Mouse (Mus musculus) hindbrain, embryonic 13.5 days (tissue): ENCODE results near the gene Chp2. TPM values are rescaled to one million over a fixed set of nuclear protein-coding genes. Genes with fewer than 3 reads are reported as not detected.
"Not testable (repeated sequence)": the region's sequence is repeated elsewhere in the genome, so short reads cannot be mapped to it uniquely, and the experiment has no call there.

Experiments
- ATAC-seq: fragments of 200-750 bp; cut with Nextera tagmentation; 2 replicates; pipeline ENCODE4 v1.8.0; 2017; ENCODE audit warnings: moderate TSS enrichment; ENCODE audit not compliant: low FRiP score
- H3K27ac ChIP-seq: fragments of 300-500 bp; sonication (generic); 2 replicates; pipeline ENCODE4 v1.5.1; 2015; ENCODE audit warnings: inconsistent platforms, mild to moderate bottlenecking, moderate library complexity
- H3K27me3 ChIP-seq: fragments of 300-500 bp; sonication (generic); 2 replicates; pipeline ENCODE4 v1.6.1; 2015; ENCODE audit warnings: mild to moderate bottlenecking, inconsistent platforms
- H3K36me3 ChIP-seq: fragments of 300-500 bp; sonication (generic); 2 replicates; pipeline ENCODE4 v1.6.1; 2015; ENCODE audit warnings: mild to moderate bottlenecking, inconsistent platforms
- H3K4me1 ChIP-seq: fragments of 300-500 bp; sonication (generic); replicated peaks from 2 replicates; pipeline ENCODE4 v1.6.1; 2015; ENCODE audit warnings: inconsistent platforms
- H3K4me2 ChIP-seq: fragments of 300-500 bp; sonication (generic); 2 replicates; pipeline ENCODE4 v1.6.1; 2015; ENCODE audit warnings: inconsistent platforms, mild to moderate bottlenecking, moderate library complexity
- H3K4me3 ChIP-seq: fragments of 300-500 bp; sonication (generic); 2 replicates; pipeline ENCODE4 v1.5.1; 2015; ENCODE audit warnings: mild to moderate bottlenecking, inconsistent platforms
- H3K9ac ChIP-seq: fragments of 300-500 bp; sonication (generic); 2 replicates; pipeline ENCODE4 v1.6.1; 2015; ENCODE audit warnings: mild to moderate bottlenecking, inconsistent platforms
- H3K9me3 ChIP-seq: fragments of 300-500 bp; sonication (generic); 2 replicates; pipeline ENCODE4 v1.6.1; 2016; ENCODE audit warnings: inconsistent platforms
- WGBS: fragments of 180-500 bp; shearing (Covaris S2); methylation state at CpG from one replicate; pipeline ENCODE4 v1.1.7; 2015; 5-methylcytosine and 5-hydroxymethylcytosine counted together
- polyA plus RNA-seq: library from polyadenylated mRNA; unstranded; fragments of >200 nt; fragmentation: Nextera tagmentation; extraction: Ambion mirVana; gene quantifications from 2 replicates; pipeline ENCODE4 v1.2.1, GENCODE M21; 2015

Chp2 gene
- polyA plus RNA-seq, 1 experiment from 2014 or later = 1.2 TPM

- H3K4me2 ChIP-seq = no peak overlapping the region
- no peaks in the 10 kb centered on the region for H3K36me3 ChIP-seq
- H3K9me3 ChIP-seq = no peaks in the 10 kb centered on the region
- H3K27me3 ChIP-seq = no peaks in the 10 kb centered on the region
- H3K4me3 ChIP-seq = no peak overlapping the region
- no peak overlapping the region for H3K9ac ChIP-seq
- no peaks in the 10 kb centered on the region for H3K4me1 ChIP-seq
- H3K27ac ChIP-seq = no peak overlapping the region
- 84% methylated on average over 2 of the region's 2 CpGs for WGBS
- no peak for ATAC-seq
Observed at GRCm38 (mm10) chr7:122206121-122206520, 13.2 kb upstream of the Chp2 start.

- no peak overlapping the region for H3K4me2 ChIP-seq
- H3K9ac ChIP-seq = no peak overlapping the region
- ATAC-seq = no peak
- no peak overlapping the region for H3K27ac ChIP-seq
- no peak overlapping the region for H3K4me3 ChIP-seq
- H3K27me3 ChIP-seq = no peaks in the 10 kb centered on the region
- no peaks in the 10 kb centered on the region for H3K36me3 ChIP-seq
- no peaks in the 10 kb centered on the region for H3K4me1 ChIP-seq
- WGBS = 71% methylated on average over 7 of the region's 7 CpGs
- H3K9me3 ChIP-seq = no peaks in the 10 kb centered on the region
Observed at GRCm38 (mm10) chr7:122208276-122209021, 10.8 kb upstream of the Chp2 start.

GRCm38 (mm10) chr7:122226020-122226742, 6.9 kb downstream of the Chp2 start:
- Histone ChIP-seq H3K4me2 (no peak overlapping the region), H3K36me3 (no peaks in the 10 kb centered on the region), H3K27me3 (0 out of 2 replicates have a peak, but pooled peaks cover 3% of the 10 kb centered on the region), H3K4me1 (no peaks in the 10 kb centered on the region), H3K9ac (no peak overlapping the region), H3K27ac (no peak overlapping the region), H3K4me3 (no peak overlapping the region), H3K9me3 (no peaks in the 10 kb centered on the region)
- ATAC-seq = no peak
- 81% methylated on average over 7 of the region's 7 CpGs for whole genome bisulfite sequencing

- Histone ChIP-seq H3K27ac (no peak overlapping the region), H3K36me3 (no peaks in the 10 kb centered on the region), H3K4me1 (no peaks in the 10 kb centered on the region), H3K9ac (no peak overlapping the region), H3K4me2 (no peak overlapping the region), H3K4me3 (no peak overlapping the region), H3K9me3 (no peaks in the 10 kb centered on the region), H3K27me3 (0 out of 2 replicates have a peak, but pooled peaks cover 1% of the 10 kb centered on the region)
- WGBS = 91% methylated on average over 4 of the region's 4 CpGs
- ATAC-seq = no peak
Observed at GRCm38 (mm10) chr7:122226744-122227143, 7.4 kb downstream of the Chp2 start.

GRCm38 (mm10) chr7:122229306-122229705, 10.0 kb downstream of the Chp2 start:
- no peak overlapping the region for H3K4me3 ChIP-seq
- 49% methylated on average over 3 of the region's 3 CpGs for WGBS
- no peaks in the 10 kb centered on the region for H3K36me3 ChIP-seq
- no peaks in the 10 kb centered on the region for H3K4me1 ChIP-seq
- H3K9me3 ChIP-seq = no peaks in the 10 kb centered on the region
- H3K27me3 ChIP-seq = no peaks in the 10 kb centered on the region
- no peak overlapping the region for H3K4me2 ChIP-seq
- no peak overlapping the region for H3K9ac ChIP-seq
- ATAC-seq = no peak
- H3K27ac ChIP-seq = no peak overlapping the region

GRCm38 (mm10) chr7:122229916-122230315, 10.6 kb downstream of the Chp2 start:
- 74% methylated on average over 4 of the region's 4 CpGs for whole genome bisulfite sequencing
- H3K4me3 ChIP-seq = no peak overlapping the region
- H3K9ac ChIP-seq = no peak overlapping the region
- no peak overlapping the region for H3K27ac ChIP-seq
- no peak for ATAC-seq
- no peak overlapping the region for H3K4me2 ChIP-seq
- H3K9me3 ChIP-seq = no peaks in the 10 kb centered on the region
- no peaks in the 10 kb centered on the region for H3K36me3 ChIP-seq
- no peaks in the 10 kb centered on the region for H3K4me1 ChIP-seq
- H3K27me3 ChIP-seq = no peaks in the 10 kb centered on the region

GRCm38 (mm10) chr7:122230866-122231265, 11.6 kb downstream of the Chp2 start:
- no peak overlapping the region for H3K4me3 ChIP-seq
- ATAC-seq = no peak
- no peak overlapping the region for H3K27ac ChIP-seq
- H3K27me3 ChIP-seq = no peaks in the 10 kb centered on the region
- no peak overlapping the region for H3K4me2 ChIP-seq
- 85% methylated on average over 4 of the region's 4 CpGs for WGBS
- H3K4me1 ChIP-seq = no peaks in the 10 kb centered on the region
- H3K36me3 ChIP-seq = no peaks in the 10 kb centered on the region
- H3K9me3 ChIP-seq = no peaks in the 10 kb centered on the region
- H3K9ac ChIP-seq = no peak overlapping the region

GRCm38 (mm10) chr7:122238939-122239338, 19.6 kb downstream of the Chp2 start:
- H3K4me2 ChIP-seq = no peak overlapping the region
- no peak overlapping the region for H3K4me3 ChIP-seq
- no peaks in the 10 kb centered on the region for H3K27me3 ChIP-seq
- no peaks in the 10 kb centered on the region for H3K4me1 ChIP-seq
- no peaks in the 10 kb centered on the region for H3K36me3 ChIP-seq
- 97% methylated on average over 2 of the region's 2 CpGs for WGBS
- no peaks in the 10 kb centered on the region for H3K9me3 ChIP-seq
- no peak for ATAC-seq
- H3K9ac ChIP-seq = no peak overlapping the region
- no peak overlapping the region for H3K27ac ChIP-seq

GRCm38 (mm10) chr7:122240413-122241119, 21.3 kb downstream of the Chp2 start:
- Histone ChIP-seq H3K36me3 (no peaks in the 10 kb centered on the region), H3K27me3 (no peaks in the 10 kb centered on the region), H3K9ac (no peak overlapping the region), H3K9me3 (no peaks in the 10 kb centered on the region), H3K27ac (no peak overlapping the region), H3K4me3 (no peak overlapping the region), H3K4me2 (no peak overlapping the region), H3K4me1 (0 out of 2 replicates have a peak, but pooled peaks cover 3% of the 10 kb centered on the region)
- WGBS = 75% methylated on average over 6 of the region's 6 CpGs
- no peak for ATAC-seq

- Histone ChIP-seq H3K4me3 (no peak overlapping the region), H3K27ac (no peak overlapping the region), H3K4me2 (no peak overlapping the region), H3K4me1 (0 out of 2 replicates have a peak, but pooled peaks cover 3% of the 10 kb centered on the region), H3K9ac (no peak overlapping the region), H3K9me3 (no peaks in the 10 kb centered on the region), H3K27me3 (no peaks in the 10 kb centered on the region), H3K36me3 (no peaks in the 10 kb centered on the region)
- ATAC-seq = no peak
- 51% methylated on average over 1 of the region's 1 CpGs for WGBS
Observed at GRCm38 (mm10) chr7:122242260-122242659, 23.0 kb downstream of the Chp2 start.

- H3K27ac ChIP-seq, H3K27me3 ChIP-seq, H3K9me3 ChIP-seq, H3K9ac ChIP-seq, H3K4me3 ChIP-seq, H3K4me2 ChIP-seq, H3K36me3 ChIP-seq, H3K4me1 ChIP-seq, ATAC-seq: not testable (repeated sequence)
Observed at GRCm38 (mm10) chr7:122242744-122243143, 23.4 kb downstream of the Chp2 start.

- Histone ChIP-seq H3K4me1 (0 out of 2 replicates have a peak, but pooled peaks cover 3% of the 10 kb centered on the region), H3K27me3 (no peaks in the 10 kb centered on the region), H3K27ac (no peak overlapping the region), H3K4me2 (no peak overlapping the region), H3K9me3 (no peaks in the 10 kb centered on the region), H3K9ac (no peak overlapping the region), H3K36me3 (no peaks in the 10 kb centered on the region), H3K4me3 (no peak overlapping the region)
- ATAC-seq = peak; percentile 75; the same call in 1 of the 2 replicates
- 34% methylated on average over 7 of the region's 7 CpGs for WGBS
Observed at GRCm38 (mm10) chr7:122244166-122244565, 24.9 kb downstream of the Chp2 start.
